Mouse (Mus musculus) limb, embryonic 12.5 days (tissue): ENCODE results near the gene Ppm1h. TPM values are rescaled to one million over a fixed set of nuclear protein-coding genes. Genes with fewer than 3 reads are reported as not detected.

ENCODE experiments used
- ATAC-seq: fragments of 200-750 bp; cut with Nextera tagmentation; 2 replicates; pipeline ENCODE4 v1.8.0; 2017; ENCODE audit warnings: low read depth, moderate TSS enrichment; ENCODE audit not compliant: insufficient number of reproducible peaks, insufficient read depth, low FRiP score, low TSS enrichment
- H3K27ac ChIP-seq: fragments of 300-500 bp; sonication (generic); 2 replicates; pipeline ENCODE4 v1.5.1; 2016; ENCODE audit warnings: mild to moderate bottlenecking, moderate library complexity
- H3K27me3 ChIP-seq: fragments of 300-500 bp; sonication (generic); 2 replicates; pipeline ENCODE4 v1.6.1; 2016; ENCODE audit warnings: mild to moderate bottlenecking, moderate library complexity
- H3K36me3 ChIP-seq: fragments of 300-500 bp; sonication (generic); 2 replicates; pipeline ENCODE4 v1.6.1; 2016; ENCODE audit warnings: mild to moderate bottlenecking, moderate library complexity
- H3K4me1 ChIP-seq: fragments of 300-500 bp; sonication (generic); replicated peaks from 2 replicates; pipeline ENCODE4 v1.6.1; 2016
- H3K4me2 ChIP-seq: fragments of 300-500 bp; sonication (generic); 2 replicates; pipeline ENCODE4 v1.6.1; 2016; ENCODE audit warnings: mild to moderate bottlenecking, moderate library complexity
- H3K4me3 ChIP-seq: fragments of 300-500 bp; sonication (generic); replicated peaks from 2 replicates; pipeline ENCODE4 v1.5.1; 2016; ENCODE audit warnings: mild to moderate bottlenecking
- H3K9ac ChIP-seq: fragments of 300-500 bp; sonication (generic); replicated peaks from 2 replicates; pipeline ENCODE4 v1.6.1; 2016; ENCODE audit warnings: mild to moderate bottlenecking, moderate library complexity
- H3K9me3 ChIP-seq: fragments of 300-500 bp; sonication (generic); 2 replicates; pipeline ENCODE4 v1.6.1; 2016; ENCODE audit warnings: mild to moderate bottlenecking, moderate library complexity
- WGBS: fragments of 180-500 bp; shearing (Covaris S2); methylation state at CpG from one replicate; pipeline ENCODE4 v1.1.7; 2016; 5-methylcytosine and 5-hydroxymethylcytosine counted together
- polyA plus RNA-seq: library from polyadenylated mRNA; unstranded; fragments of >200 nt; fragmentation: Nextera tagmentation; extraction: Ambion mirVana; gene quantifications from 2 replicates; pipeline ENCODE4 v1.2.1, GENCODE M21; 2016

Gene Ppm1h
- polyA plus RNA-seq, 1 experiment from 2014 or later, result 5.6 TPM

DNA sequence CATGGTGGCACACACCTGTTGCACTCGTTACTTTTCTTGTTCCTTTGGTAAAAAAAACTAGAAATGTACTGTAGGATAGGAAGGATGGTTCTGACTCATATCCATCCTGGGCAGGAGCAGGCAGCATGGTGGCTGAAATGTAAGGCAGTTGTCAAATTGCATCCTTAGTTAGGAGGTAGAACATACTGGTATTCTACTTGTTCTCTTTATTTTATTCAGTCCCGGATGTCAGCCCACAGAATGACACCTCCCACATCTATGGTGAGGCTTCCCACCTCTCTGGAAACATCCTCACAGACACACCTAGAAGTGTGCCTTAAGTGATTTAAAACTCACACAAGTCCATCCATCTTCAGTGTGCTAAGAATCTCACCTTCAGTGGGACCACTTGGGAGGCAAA, 49.6 kb downstream of the Ppm1h start:
- Histone ChIP-seq H3K9me3 (no peaks in the 10 kb centered on the region), H3K27me3 (no peaks in the 10 kb centered on the region), H3K4me2 (no peak overlapping the region), H3K9ac (no peak overlapping the region), H3K4me3 (no peak overlapping the region), H3K4me1 (no peaks in the 10 kb centered on the region), H3K27ac (no peak overlapping the region), H3K36me3 (no peaks in the 10 kb centered on the region)
- WGBS, result 78% methylated on average over 2 of the region's 2 CpGs
- ATAC-seq, result no peak

DNA sequence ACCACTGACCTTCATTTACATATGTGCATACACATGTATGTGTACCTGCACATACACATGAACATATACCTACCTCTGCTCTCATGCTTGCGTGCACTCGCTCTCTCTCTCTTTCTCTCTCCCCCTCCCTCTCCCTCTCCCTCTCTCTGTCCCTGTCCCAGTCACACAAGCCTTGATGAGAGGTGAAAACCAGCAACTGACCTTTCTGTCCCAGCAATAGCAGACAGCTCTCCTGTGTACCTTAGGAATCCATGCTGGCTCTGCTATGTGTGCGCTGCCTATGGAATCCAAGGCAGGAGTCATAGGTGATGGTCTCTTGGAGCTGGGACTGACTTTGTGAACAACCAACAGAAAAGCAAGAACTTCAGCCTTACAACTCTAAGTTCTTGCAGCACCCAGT, 53.6 kb downstream of the Ppm1h start:
- ATAC-seq, result no peak
- Histone ChIP-seq H3K4me1 (peaks cover 5% of the 10 kb centered on the region), H3K9me3 (no peaks in the 10 kb centered on the region), H3K27me3 (no peaks in the 10 kb centered on the region), H3K9ac (no peak overlapping the region), H3K4me2 (no peak overlapping the region), H3K27ac (no peak overlapping the region), H3K36me3 (no peaks in the 10 kb centered on the region), H3K4me3 (no peak overlapping the region)
- WGBS, result 88% methylated on average over 3 of the region's 3 CpGs

DNA sequence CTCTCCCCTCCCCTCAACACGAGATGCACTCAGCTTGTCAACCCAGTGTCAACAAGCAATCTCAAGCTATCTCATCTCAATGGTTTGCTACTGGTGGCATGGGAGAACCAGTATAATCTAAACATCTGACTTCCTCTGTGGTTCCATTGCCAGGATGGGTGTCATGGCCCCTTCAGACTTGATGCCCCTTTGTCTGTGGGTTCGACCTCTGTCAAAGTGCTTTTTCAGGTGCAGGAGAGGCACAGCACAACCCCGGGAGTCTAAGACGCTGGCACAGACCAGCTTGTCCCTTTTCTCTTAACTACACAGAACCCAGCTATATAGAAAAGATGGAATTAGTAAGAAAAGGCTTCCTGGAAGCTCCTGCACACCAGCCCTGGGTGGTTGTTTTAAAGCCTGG, 56.0 kb downstream of the Ppm1h start:
- no peaks in the 10 kb centered on the region for H3K9me3 ChIP-seq
- no peak for ATAC-seq
- no peaks in the 10 kb centered on the region for H3K36me3 ChIP-seq
- WGBS, result 90% methylated on average over 4 of the region's 4 CpGs
- H3K27ac ChIP-seq, result no peak overlapping the region
- peaks cover 9% of the 10 kb centered on the region for H3K4me1 ChIP-seq
- H3K4me2 ChIP-seq, result no peak overlapping the region
- H3K27me3 ChIP-seq, result no peaks in the 10 kb centered on the region
- H3K9ac ChIP-seq, result no peak overlapping the region
- no peak overlapping the region for H3K4me3 ChIP-seq

DNA sequence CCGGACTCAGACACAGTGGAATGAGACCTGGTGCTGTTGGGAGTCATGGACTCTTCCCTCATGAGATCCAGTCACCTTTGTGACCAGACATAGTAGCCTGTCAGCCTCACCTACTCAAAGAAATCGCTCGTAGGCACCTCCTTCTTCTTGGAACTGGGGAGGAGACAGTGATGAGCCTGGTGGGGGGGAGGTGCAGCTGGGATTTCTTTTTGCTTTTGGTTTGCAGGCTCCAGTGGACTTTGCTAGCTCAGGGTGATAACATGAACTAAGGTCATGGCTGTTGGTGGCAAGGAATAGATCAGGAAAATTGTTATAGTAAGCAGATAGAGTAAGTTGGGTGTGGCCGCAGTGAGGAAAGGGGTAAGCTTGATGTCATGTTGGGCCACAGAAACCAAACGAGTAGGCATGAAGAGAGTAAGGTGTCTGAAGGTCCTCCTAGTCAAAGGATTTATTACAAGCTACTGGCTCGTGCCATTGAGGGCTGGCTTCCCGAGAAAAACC, 56.8 kb downstream of the Ppm1h start:
- Histone ChIP-seq H3K4me2 (no peak overlapping the region), H3K27me3 (no peaks in the 10 kb centered on the region), H3K4me1 (peaks cover 16% of the 10 kb centered on the region), H3K9ac (no peak overlapping the region), H3K36me3 (no peaks in the 10 kb centered on the region), H3K4me3 (no peak overlapping the region), H3K9me3 (no peaks in the 10 kb centered on the region), H3K27ac (no peak overlapping the region)
- ATAC-seq, result no peak
- 87% methylated on average over 7 of the region's 7 CpGs for WGBS

DNA sequence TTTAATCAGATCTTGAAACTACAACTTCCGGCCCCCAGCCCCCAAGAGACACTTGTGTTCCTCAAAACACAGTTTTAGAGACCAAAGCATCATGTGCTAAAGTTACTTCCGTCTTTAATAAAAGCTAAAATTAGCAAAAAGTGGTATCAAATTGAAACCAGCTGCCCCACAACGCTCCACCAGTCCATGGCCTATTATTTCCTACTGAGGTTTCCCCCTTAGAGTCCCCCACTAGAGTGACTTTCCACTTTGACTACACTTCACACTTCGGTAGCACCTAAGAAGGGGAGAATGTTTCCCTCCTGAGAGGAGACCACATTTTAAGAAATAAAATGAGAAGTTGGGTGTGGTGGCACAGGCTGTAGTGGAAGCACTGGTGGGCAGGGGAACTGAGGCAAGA, 58.3 kb downstream of the Ppm1h start:
- Histone ChIP-seq H3K9ac (no peak overlapping the region), H3K4me3 (no peak overlapping the region), H3K9me3 (no peaks in the 10 kb centered on the region), H3K4me1 (peaks cover 16% of the 10 kb centered on the region), H3K4me2 (no peak overlapping the region), H3K27me3 (no peaks in the 10 kb centered on the region), H3K27ac (no peak overlapping the region; the same call in 1 of the 2 replicates), H3K36me3 (no peaks in the 10 kb centered on the region)
- no peak for ATAC-seq
- WGBS, result 34% methylated on average over 4 of the region's 4 CpGs

DNA sequence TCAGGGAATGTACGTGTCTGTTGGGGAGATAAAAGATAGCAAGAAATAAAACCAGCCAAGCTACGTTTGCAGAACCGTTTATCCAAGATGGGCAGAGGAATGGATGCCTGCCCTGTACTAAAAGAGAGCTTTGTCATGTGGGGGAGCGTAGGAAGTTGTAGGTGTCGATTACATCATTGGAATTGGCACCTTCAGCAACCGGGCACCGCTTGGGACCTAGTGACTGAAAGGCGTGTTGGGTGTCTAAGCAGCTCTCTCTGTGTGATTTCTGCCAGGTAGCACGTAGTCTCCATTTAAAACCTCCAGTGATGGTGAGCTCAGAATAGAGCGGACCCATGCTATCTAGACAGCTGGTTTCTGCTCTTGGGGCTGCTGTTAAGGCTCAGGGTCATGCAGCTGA, 60.0 kb downstream of the Ppm1h start:
- Histone ChIP-seq H3K27me3 (no peaks in the 10 kb centered on the region; the same call in 1 of the 2 replicates), H3K9ac (no peak overlapping the region), H3K4me2 (no peak overlapping the region), H3K36me3 (no peaks in the 10 kb centered on the region), H3K4me3 (no peak overlapping the region), H3K4me1 (peaks cover 16% of the 10 kb centered on the region), H3K27ac (no peak overlapping the region), H3K9me3 (no peaks in the 10 kb centered on the region)
- ATAC-seq, result no peak
- WGBS, result 76% methylated on average over 10 of the region's 10 CpGs

DNA sequence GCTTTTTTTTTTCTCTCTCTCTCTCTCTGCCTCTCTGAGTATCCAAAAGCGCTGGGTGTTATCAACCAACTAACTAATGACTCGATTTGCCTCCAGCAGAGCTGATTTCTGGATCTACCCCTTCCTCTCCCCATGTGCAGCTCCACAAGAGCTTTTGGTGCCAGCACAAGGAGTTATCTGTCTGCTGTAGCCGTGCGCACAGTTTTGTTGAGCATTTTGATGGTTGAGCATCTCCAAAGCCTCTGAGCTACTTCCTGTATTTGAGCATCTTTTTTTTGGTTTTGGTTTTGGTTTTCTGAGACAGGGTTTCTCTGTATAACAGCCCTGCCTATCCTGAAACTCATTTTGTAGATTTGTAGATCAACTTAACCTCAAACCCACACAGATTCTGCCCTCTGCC, 60.5 kb downstream of the Ppm1h start:
- H3K27me3 ChIP-seq, result no peaks in the 10 kb centered on the region; the same call in 1 of the 2 replicates
- H3K4me2 ChIP-seq, result no peak overlapping the region
- no peaks in the 10 kb centered on the region for H3K9me3 ChIP-seq
- no peak overlapping the region for H3K4me3 ChIP-seq
- 91% methylated on average over 4 of the region's 4 CpGs for WGBS
- peaks cover 16% of the 10 kb centered on the region for H3K4me1 ChIP-seq
- H3K36me3 ChIP-seq, result no peaks in the 10 kb centered on the region
- no peak for ATAC-seq
- H3K27ac ChIP-seq, result no peak overlapping the region
- H3K9ac ChIP-seq, result no peak overlapping the region

DNA sequence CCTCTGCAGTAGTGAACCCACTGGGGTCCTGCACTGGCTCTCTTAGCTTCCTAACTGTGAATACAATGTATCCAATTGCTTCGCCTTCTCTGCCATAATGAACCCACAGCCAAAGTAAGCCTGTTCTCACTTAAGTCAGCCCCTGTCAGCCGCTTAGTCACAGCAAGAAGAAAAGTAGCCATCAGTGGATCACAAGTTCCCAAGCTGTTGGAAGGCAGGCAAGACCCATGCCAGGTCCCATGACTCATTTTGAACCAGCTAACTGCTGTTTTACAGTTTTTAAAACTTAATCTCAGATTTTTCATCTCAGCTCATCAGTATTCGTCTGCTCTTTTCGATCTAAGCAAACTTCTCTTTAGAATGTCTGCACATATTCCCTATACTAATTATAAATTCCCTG, 61.6 kb downstream of the Ppm1h start:
- Histone ChIP-seq H3K27ac (no peak overlapping the region), H3K4me1 (peaks cover 16% of the 10 kb centered on the region), H3K9me3 (no peaks in the 10 kb centered on the region), H3K4me2 (no peak overlapping the region), H3K36me3 (no peaks in the 10 kb centered on the region), H3K27me3 (no peaks in the 10 kb centered on the region; the same call in 1 of the 2 replicates), H3K9ac (no peak overlapping the region), H3K4me3 (no peak overlapping the region)
- no peak for ATAC-seq
- 65% methylated on average over 4 of the region's 4 CpGs for WGBS

DNA sequence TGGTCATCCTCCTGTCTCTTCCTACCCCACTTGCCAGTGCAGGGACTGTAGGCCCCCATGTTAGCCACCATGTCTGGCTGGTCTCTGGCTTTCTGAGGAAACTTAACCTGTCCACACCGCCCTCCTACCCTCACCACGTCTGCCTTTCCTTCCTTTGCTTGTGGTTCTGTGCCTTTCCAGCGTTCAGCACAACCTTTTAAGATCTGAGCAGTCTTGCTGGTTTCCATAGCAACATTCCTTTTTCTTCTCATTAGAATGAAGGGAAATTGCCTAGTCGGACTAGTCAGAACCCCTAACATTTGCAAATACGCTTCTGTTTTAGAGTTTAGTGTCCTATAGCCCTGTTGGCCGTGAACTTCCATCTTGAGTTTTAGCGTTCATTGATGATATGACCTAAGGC, 62.6 kb downstream of the Ppm1h start:
- Histone ChIP-seq H3K4me3 (no peak overlapping the region), H3K9me3 (no peaks in the 10 kb centered on the region), H3K27me3 (no peaks in the 10 kb centered on the region; the same call in 1 of the 2 replicates), H3K9ac (no peak overlapping the region), H3K36me3 (no peaks in the 10 kb centered on the region), H3K4me1 (peaks cover 16% of the 10 kb centered on the region), H3K27ac (no peak overlapping the region), H3K4me2 (no peak overlapping the region)
- WGBS, result 76% methylated on average over 7 of the region's 7 CpGs
- ATAC-seq, result no peak

DNA sequence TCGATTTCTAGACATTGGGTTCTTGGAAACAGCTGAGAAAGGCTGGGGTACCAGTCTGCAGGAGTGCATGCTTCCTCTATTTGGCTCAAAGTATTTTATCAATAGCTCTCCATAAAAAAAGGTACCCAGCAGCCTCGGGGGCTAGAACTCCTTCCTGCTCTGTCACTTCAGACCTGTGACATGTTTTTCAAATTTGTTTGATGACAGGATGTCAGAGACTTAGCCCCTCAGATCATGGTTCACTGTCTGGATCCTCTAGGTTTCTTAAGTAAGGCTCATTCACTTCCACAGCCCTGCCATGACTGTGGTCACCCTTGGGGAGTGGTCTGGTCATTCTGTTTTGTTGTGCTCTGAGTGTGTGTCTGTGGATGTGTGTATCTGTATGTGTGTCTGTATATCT, 63.6 kb downstream of the Ppm1h start:
- 82% methylated on average over 2 of the region's 2 CpGs for WGBS
- no peak for ATAC-seq
- no peak overlapping the region for H3K4me3 ChIP-seq

DNA sequence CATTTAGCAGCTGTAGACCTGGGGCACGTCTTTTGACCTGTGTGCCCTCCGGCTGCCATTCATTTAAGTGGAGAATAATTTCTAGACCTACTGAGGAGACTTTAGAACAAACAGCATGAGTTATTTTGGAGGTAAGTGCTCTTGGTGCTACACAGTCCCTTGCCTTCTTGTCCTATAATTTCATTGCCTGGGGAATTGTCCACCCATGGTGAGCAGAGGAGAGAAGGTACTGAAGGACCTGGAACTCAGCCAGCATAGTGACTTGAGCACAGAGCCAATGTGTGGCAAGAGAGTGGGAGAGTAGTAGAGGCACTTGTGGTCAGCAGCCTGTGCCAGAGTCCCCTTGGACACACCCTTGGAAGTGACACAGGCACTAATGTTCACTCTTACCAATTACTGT, 64.8 kb downstream of the Ppm1h start:
- no peak overlapping the region for H3K27ac ChIP-seq
- no peak overlapping the region for H3K9ac ChIP-seq
- H3K4me2 ChIP-seq, result no peak overlapping the region
- no peaks in the 10 kb centered on the region for H3K36me3 ChIP-seq
- 83% methylated on average over 2 of the region's 2 CpGs for WGBS
- H3K27me3 ChIP-seq, result no peaks in the 10 kb centered on the region; the same call in 1 of the 2 replicates
- no peak for ATAC-seq
- H3K4me3 ChIP-seq, result no peak overlapping the region
- H3K4me1 ChIP-seq, result peaks cover 12% of the 10 kb centered on the region; the same call in 1 of the 2 replicates
- no peaks in the 10 kb centered on the region for H3K9me3 ChIP-seq

More for the DNA sequence above, 63.6 kb downstream of the Ppm1h start:
- Histone ChIP-seq H3K27ac (no peak overlapping the region), H3K4me2 (no peak overlapping the region), H3K4me1 (peaks cover 11% of the 10 kb centered on the region), H3K27me3 (no peaks in the 10 kb centered on the region; the same call in 1 of the 2 replicates), H3K36me3 (no peaks in the 10 kb centered on the region), H3K9me3 (no peaks in the 10 kb centered on the region), H3K9ac (no peak overlapping the region)

DNA sequence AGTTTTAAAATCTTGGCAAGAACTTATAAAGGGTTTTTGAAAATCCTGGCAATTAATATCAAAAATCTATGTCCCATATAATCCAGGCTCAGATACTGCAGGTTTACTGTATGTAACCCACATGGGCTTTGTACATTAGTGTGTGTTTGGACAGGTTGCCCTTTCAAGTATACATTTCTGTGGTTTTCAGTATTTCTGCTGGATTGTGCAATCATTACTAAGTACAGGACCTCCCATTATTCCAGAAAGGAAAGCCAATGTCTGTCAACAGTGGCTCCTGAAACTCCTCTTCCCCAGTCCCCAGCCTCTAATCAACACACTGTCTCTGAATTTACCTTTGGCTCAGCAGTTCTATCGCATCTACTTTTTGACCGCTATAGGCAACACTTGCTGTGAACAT, 66.4 kb downstream of the Ppm1h start:
- ATAC-seq, result no peak
- no peak overlapping the region for H3K4me3 ChIP-seq
- WGBS, result 95% methylated on average over 2 of the region's 2 CpGs
- H3K4me2 ChIP-seq, result no peak overlapping the region
- no peaks in the 10 kb centered on the region for H3K9me3 ChIP-seq
- no peak overlapping the region for H3K27ac ChIP-seq
- H3K9ac ChIP-seq, result no peak overlapping the region
- no peaks in the 10 kb centered on the region for H3K36me3 ChIP-seq
- peaks cover 7% of the 10 kb centered on the region; the same call in 1 of the 2 replicates for H3K4me1 ChIP-seq
- no peaks in the 10 kb centered on the region; the same call in 1 of the 2 replicates for H3K27me3 ChIP-seq
